Mouse (Mus musculus): ENCODE results near the gene Entpd6.
A peak's percentile ranks its signal among the peaks of the same experiment; 100 is the strongest.

The Entpd6 gene

DNA sequence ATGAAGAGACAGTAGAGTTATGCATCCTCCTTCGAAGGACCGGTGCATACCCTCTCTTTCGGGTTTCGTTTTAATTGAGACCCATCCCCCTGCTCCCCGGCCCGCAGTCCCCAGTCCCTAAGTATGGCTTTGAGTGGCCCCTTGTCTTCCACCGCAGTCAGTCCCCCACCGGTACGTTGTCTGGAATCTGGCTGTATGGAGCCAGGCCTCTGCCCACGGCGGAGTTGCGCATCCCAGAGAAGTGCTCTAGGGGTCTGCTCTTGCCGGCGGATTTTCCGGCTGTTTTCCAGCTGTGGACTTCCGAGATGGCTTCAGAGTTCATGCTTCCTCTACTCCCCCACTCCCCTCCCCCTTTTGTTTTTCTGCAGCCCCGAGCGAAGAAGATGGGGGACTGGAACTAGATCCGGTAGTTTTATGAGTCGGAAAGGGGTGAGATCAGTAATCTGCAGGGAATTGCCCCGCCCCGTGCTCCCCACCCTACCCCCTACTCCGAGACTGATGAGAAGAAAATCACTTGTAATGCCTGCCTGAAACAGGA is 38.5 kb downstream of the Entpd6 start:
- DNase-seq, result peak; percentile 12

DNA sequence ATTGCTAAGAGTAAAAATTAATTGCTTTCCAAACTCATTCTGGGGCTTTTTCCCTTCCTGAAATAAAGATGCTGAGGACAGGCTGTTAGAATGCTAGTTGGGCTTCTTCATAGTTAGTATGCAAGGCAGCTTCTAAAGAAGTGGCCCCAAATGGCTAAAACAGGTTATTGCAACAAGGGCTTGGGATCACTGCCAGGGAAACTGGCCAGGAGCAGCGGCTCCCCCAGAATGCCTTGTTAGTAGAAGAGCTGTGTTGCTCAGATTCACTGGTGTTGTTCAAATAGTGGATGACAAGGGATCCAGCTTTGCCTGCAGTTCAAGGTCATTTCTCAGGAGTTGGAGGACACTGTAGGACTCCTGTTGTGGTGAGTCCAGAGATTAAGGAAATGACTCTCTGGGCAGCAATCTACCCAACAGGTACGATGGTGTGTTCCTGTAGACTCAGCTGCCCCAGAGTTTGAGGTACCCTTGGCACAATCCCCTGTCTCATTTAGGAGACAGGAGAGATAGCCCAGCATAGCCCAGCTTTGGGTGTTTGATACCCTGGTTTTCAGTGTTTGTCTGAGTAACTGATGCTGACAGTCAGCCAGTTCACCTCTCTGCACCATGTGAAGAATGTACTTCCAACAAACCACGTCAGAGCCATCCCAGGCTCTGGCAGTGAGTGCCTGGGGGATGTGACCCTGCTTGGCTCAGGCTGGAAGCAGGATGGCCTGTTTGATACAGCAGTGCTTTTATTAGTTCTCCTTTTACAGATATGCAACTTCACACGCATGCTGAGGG is 40.1 kb downstream of the Entpd6 start:
- peak; percentile 84 for DNase-seq

DNA sequence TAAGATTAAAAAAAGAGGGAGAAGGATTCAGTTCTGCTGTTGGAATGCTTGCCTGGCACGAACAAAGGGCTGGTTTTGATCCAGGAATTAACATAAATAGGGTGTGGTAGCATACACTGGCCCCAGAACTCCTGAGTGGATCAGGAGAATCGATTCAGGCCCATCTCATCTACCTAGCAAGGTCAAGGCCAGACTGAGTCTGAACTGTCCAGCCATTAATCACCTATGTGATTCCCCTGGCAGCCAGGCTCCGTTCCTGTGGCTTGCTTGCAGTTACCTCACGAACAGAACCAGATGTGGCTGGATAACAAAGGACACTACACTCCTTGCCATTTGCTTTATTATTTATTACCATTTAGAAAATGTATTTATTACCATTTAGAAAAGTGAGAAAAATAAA is 44.5 kb downstream of the Entpd6 start:
- DNase-seq, result no peak

DNA sequence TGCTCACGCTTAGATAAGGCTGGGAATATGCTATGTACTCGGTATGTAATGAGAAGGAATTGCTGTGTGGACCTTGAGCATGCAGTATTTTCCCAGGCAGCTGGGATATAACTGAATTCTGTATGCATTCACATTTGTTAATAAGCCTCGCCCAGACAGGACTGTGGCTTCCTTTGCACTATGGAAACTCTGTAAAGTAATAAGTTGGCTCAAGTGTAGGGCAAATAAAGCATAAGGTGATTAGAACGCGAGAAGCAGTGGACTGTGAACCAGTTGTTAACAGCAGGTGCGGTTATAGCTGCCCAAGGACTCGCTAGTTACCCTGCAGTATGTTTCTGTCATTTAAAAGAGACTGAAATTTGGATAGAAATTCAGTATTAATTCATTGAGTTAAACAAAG is 49.2 kb downstream of the Entpd6 start:
- DNase-seq, result no peak

DNA sequence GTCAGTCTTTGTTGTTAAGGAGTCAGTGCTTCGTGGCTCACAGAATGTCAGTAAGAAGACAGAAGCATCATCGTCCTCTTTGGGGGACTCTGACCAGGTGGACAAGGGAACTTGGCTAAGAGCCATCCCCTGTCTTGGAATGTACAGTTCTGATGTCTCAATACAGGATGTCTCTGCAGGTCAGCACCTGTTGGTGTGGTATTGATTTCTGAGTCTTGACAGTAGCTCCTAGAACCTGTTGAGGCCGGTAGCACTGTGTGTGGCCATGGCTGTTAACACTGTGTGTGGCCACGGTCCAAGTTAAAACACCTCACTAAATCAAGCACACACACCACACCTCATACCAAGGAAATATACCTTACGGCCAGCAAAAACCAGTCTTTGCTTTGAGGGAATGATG is 51.8 kb downstream of the Entpd6 start:
- DNase-seq, result no peak

DNA sequence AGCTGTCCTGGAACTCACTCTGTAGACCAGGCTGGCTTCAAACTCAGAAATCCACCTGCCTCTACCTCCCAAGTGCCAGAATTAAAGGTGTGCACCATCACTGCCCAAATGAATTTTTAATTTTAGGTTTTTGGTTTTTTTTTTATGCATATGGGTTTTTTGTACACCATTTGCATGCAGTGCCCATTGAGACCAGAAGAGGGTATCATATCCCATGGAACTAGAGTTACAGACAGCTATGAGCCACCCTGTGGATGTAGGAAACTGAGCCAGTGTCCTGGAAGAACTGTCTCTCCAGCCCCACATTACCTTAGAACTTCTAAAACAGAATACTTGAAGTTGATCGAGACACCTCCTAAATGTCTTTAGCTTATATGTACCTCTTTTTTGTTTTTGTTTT is 54.2 kb downstream of the Entpd6 start:
- peak; percentile 20 for DNase-seq

DNA sequence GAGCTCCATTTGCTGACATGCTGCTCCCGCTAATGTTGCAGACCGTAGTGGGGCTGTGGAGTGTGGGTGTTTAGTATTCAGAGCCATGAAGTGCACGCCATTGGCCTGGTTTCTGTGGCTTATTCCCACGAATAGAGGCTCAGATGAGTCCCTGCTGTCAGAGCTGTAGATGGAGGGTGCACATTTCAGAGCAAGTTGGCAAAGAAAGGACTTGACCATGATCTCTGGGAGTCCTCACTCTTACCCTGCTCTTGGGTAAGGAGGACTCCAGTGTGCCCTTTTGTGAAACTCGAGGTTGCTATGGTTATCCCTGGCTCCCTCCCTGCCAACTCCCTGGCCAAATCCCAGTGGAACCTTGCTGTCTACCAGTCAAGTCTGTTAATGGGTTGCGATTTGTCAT is 59.5 kb downstream of the Entpd6 start:
- no peak for DNase-seq

DNA sequence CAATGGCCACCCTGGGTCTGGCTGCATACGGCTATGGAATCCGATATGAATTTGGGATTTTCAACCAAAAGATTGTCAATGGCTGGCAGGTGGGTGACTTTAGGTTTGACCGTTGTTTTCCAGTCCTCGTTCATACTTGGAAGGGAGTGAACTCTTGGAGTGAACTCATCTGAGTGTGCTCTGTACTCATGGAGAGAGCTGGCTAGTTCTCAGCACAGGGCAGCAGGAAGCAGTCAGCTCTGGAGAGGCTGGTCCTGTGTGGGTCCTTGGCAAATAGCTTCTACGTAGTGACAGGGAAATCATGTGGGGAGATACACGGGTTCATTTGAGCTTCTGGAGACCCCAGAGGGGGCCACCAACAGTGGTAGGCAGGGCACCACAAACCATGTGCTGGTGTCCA is 60.0 kb downstream of the Entpd6 start:
- DNase-seq, result no peak

DNA sequence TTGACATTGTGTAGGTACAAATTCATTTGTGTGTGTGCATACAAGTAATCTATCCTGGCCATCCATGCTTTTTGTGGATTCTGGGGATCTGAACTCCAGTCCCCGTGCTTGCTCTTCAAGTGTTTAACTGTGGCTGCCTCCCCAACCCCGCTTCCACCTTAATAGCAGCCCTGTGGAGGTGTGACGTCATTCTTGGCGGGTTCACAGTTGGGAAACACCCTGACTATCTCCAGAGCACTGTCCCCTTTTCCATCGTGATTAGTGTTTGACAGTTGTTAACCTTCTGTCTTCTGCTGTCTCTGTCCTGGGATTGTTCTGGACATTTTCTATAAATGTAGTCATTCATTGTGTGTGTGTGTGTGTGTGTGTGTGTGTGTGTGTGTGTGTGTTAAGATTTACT is 61.8 kb downstream of the Entpd6 start:
- no peak for DNase-seq

DNA sequence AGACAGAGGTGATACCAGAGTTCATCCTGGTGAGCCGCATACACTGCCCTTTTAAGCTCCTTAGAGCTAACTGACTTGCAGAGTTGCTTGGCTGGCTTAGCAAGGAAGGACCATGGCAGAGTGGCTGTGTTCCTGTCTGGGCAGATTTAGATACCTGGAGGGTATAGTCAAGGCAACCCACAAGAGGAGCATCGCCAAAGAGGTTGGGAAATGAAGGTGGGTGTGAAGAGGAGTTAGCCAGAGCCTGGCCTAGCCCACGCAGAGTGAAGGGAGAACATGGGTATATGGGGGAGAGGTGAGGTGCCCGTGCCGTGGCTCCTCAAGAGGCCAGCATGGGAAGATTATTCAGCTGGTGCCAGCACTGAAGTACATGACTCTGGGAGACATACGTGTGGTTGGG is 64.0 kb downstream of the Entpd6 start:
- DNase-seq, result no peak

DNA sequence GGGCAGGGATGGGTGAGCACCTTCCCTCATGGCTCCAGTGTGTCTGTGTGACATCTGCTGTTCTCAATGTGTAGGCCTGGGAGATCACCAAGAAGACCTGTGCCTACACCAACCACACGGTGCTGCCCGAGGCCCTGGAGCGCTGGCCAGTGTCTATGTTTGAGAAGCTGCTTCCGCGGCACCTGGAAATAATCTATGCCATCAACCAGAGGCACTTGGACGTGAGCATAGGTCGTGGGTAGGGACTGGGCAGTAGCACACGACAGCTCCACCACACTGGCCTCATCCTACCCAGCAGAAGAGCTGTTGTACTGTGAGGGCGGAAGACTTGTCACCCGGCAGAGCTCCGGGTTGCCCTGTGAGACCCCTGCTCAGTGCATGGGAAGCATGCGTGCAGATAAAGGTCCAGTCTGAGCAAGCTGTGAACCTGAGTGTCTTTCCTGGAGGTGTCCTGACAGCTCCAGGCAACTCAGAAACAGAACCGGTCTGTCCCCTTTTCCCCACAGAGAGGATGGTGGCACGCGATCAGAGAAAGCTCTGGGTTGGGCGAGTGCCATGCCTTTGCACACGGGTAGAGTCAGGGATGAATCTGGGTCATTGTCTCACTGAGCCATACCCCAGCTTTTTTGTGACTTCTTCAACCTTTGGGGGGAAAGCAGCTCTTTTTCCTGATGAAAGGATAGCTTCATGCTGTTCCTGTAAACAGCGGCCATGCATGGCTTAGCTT is 68.0 kb downstream of the Entpd6 start:
- DNase-seq, result no peak

DNA sequence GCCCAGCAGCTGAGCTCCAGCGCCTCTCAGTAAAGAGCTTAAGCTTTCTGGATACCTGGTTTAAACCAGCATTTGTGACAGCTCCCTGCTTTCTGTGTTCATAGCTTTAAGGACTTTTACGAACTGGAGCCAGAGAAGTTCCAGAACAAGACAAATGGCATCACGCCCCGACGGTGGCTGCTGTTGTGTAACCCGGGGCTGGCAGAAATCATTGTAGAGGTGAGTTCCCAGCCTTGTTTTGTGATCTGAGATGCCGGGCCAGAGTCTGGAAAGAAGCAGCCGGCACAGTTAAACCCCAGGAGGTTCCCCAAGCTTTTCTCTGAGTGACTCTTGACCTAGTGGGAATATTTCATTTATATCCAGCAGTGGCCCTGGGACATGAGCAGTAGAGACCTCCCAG is 69.9 kb downstream of the Entpd6 start:
- no peak for DNase-seq

DNA sequence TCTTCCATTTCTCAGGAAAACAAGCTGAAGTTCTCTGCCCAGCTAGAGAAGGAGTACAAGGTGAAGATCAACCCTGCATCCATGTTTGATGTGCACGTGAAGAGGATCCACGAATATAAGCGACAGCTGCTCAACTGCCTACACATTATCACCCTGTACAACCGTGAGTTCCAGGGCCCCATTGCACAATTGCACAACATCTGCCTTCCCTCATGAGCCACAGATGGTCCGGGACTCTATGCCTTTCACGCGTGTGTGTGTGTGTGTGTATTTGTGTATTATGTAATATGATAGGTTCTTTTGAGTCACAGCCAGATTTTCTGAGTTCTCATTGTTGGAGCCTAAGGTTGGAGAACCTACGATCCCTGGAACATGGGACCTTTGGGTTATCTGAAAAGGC is 71.9 kb downstream of the Entpd6 start:
- DNase-seq, result no peak
